Mouse (Mus musculus) embryonic fibroblast, embryonic 13.5 days (primary cell): ENCODE data around the gene Sh3bgrl2. TPM values are rescaled to one million over a fixed set of nuclear protein-coding genes. Genes with fewer than 3 reads are reported as not detected.

Source experiments
- H3K27ac ChIP-seq: 2 replicates; pipeline ENCODE4 v1.5.1; 2012; ENCODE audit warnings: low read length, control low read depth, inconsistent platforms; ENCODE audit not compliant: insufficient read depth
- H3K4me1 ChIP-seq: 2 replicates; pipeline ENCODE4 v1.6.1; 2011; ENCODE audit warnings: low read length; ENCODE audit not compliant: control insufficient read depth, insufficient read depth
- H3K4me3 ChIP-seq: 2 replicates; pipeline ENCODE4 v1.5.1; 2011; ENCODE audit warnings: mild to moderate bottlenecking, control low read depth, low read length; ENCODE audit not compliant: insufficient read depth
- CTCF ChIP-seq: IDR thresholded peaks from 2 replicates; pipeline ENCODE4 v1.5.1; 2011; ENCODE audit warnings: mild to moderate bottlenecking, control low read depth, low read length, moderate library complexity, borderline replicate concordance; ENCODE audit not compliant: insufficient read depth
- POLR2A ChIP-seq: IDR thresholded peaks from 2 replicates; pipeline ENCODE4 v1.6.1; 2011; ENCODE audit warnings: low read depth, mild to moderate bottlenecking, control low read depth, low read length, moderate library complexity
- polyA plus RNA-seq: library from polyadenylated mRNA; stranded (reverse); fragments of >200 nt; gene quantifications from 2 replicates; pipeline ENCODE4 v1.2.4, GENCODE M21; 2011; ENCODE audit warnings: low read depth; ENCODE audit not compliant: missing spikeins, insufficient read length

Sh3bgrl2 gene
- polyA plus RNA-seq, 1 experiment: 18.4 TPM

GRCm38 (mm10) chr9:83663981-83664897 lies 116.1 kb downstream of the Sh3bgrl2 start:
- TF ChIP-seq CTCF (no peak), POLR2A (no peak)
- Histone ChIP-seq H3K4me1 (no peaks in the 10 kb centered on the region), H3K4me3 (peak overlapping the region; percentile 26; the same call in 1 of the 2 replicates), H3K27ac (no peak overlapping the region)

GRCm38 (mm10) chr9:83664951-83665350 lies 116.8 kb downstream of the Sh3bgrl2 start:
- TF ChIP-seq POLR2A: no peak
- TF ChIP-seq CTCF: no peak
- Histone ChIP-seq H3K27ac (no peak overlapping the region), H3K4me3 (no peak overlapping the region), H3K4me1 (no peaks in the 10 kb centered on the region)

- no peak overlapping the region for H3K4me3 ChIP-seq
- TF ChIP-seq CTCF: no peak
- no peak for TF ChIP-seq POLR2A
- H3K27ac ChIP-seq: no peak overlapping the region
- H3K4me1 ChIP-seq: no peaks in the 10 kb centered on the region
Observed at GRCm38 (mm10) chr9:83667031-83667430, 118.9 kb downstream of the Sh3bgrl2 start.

- Histone ChIP-seq H3K4me1 (no peaks in the 10 kb centered on the region), H3K27ac (no peak overlapping the region), H3K4me3 (no peak overlapping the region)
- TF ChIP-seq POLR2A (no peak), CTCF (no peak)
Observed at GRCm38 (mm10) chr9:83679626-83680025, 131.5 kb downstream of the Sh3bgrl2 start.

- Histone ChIP-seq H3K27ac (no peak overlapping the region), H3K4me3 (no peak overlapping the region), H3K4me1 (peaks cover 3% of the 10 kb centered on the region; the same call in 1 of the 2 replicates)
- no peak for TF ChIP-seq POLR2A
- TF ChIP-seq CTCF: no peak
Observed at GRCm38 (mm10) chr9:83681661-83682655, 133.8 kb downstream of the Sh3bgrl2 start.

GRCm38 (mm10) chr9:83686511-83687100 lies 138.5 kb downstream of the Sh3bgrl2 start:
- Histone ChIP-seq H3K4me3 (peak overlapping the region; percentile 10; the same call in 1 of the 2 replicates), H3K4me1 (peaks cover 3% of the 10 kb centered on the region; the same call in 1 of the 2 replicates), H3K27ac (no peak overlapping the region)
- no peak for TF ChIP-seq CTCF

- Histone ChIP-seq H3K4me3 (no peak overlapping the region), H3K4me1 (peaks cover 3% of the 10 kb centered on the region; the same call in 1 of the 2 replicates), H3K27ac (no peak overlapping the region)
- no peak for TF ChIP-seq CTCF
- no peak for TF ChIP-seq POLR2A
Observed at GRCm38 (mm10) chr9:83687904-83688303, 139.8 kb downstream of the Sh3bgrl2 start.

Other genes starting within 250 kb of the Sh3bgrl2 start
- 12.1 and 13.2 TPM in 2 replicates for gene Lca5, start 107.2 kb upstream of the Sh3bgrl2 start, polyA plus RNA-seq